Mouse (Mus musculus) layer of hippocampus, postnatal 36 days (tissue): Measurements from ENCODE around the gene Plcl1. TPM values are rescaled to one million over a fixed set of nuclear protein-coding genes. Genes with fewer than 3 reads are reported as not detected.
"Not testable (repeated sequence)": the region's sequence is repeated elsewhere in the genome, so short reads cannot be mapped to it uniquely, and the experiment has no call there.

Source experiments
- DNase-seq, 2 experiments: peaks; one replicate each; pipeline ENCODE4 v3.0.0; 2022
- total RNA-seq, 2 experiments: library from RNA; stranded (reverse); gene quantifications; 2 replicates each; pipeline ENCODE4 v1.2.3; 2021

Plcl1 gene
- total RNA-seq, 2 experiments from 2014 or later: 29.0 to 33.1 TPM

GRCm38 (mm10) chr1:55445043-55445688 is 39.4 kb downstream of the Plcl1 start:
- DNase-seq: no peak

GRCm38 (mm10) chr1:55445689-55446044 is 39.9 kb downstream of the Plcl1 start:
- DNase-seq: no peak

- DNase-seq: no peak
Measured at GRCm38 (mm10) chr1:55446273-55446672, 40.6 kb downstream of the Plcl1 start.

GRCm38 (mm10) chr1:55446876-55447275 is 41.2 kb downstream of the Plcl1 start:
- no peak for DNase-seq

- no peak for DNase-seq
Measured at GRCm38 (mm10) chr1:55447661-55448060, 41.9 kb downstream of the Plcl1 start.

- DNase-seq: no peak
Measured at GRCm38 (mm10) chr1:55448104-55448503, 42.4 kb downstream of the Plcl1 start.

GRCm38 (mm10) chr1:55449779-55450178 is 44.1 kb downstream of the Plcl1 start:
- no peak for DNase-seq

- peak; percentile 67 to 70 for DNase-seq
Measured at GRCm38 (mm10) chr1:55454119-55454518, 48.4 kb downstream of the Plcl1 start.

GRCm38 (mm10) chr1:55462301-55462700 is 56.6 kb downstream of the Plcl1 start:
- DNase-seq: no peak

GRCm38 (mm10) chr1:55473756-55474155 is 68.0 kb downstream of the Plcl1 start:
- DNase-seq: no peak

- no peak for DNase-seq
Measured at GRCm38 (mm10) chr1:55474976-55475375, 69.3 kb downstream of the Plcl1 start.

GRCm38 (mm10) chr1:55487371-55487770 is 81.7 kb downstream of the Plcl1 start:
- not testable (repeated sequence) for DNase-seq

- DNase-seq: no peak
Measured at GRCm38 (mm10) chr1:55488261-55488660, 82.5 kb downstream of the Plcl1 start.

- DNase-seq: peak; percentile 57 to 62
Measured at GRCm38 (mm10) chr1:55489355-55489754, 83.6 kb downstream of the Plcl1 start.

GRCm38 (mm10) chr1:55499872-55500271 is 94.2 kb downstream of the Plcl1 start:
- peak; percentile 45 to 52 for DNase-seq

- DNase-seq: no peak
Measured at GRCm38 (mm10) chr1:55500981-55501682, 95.4 kb downstream of the Plcl1 start.

GRCm38 (mm10) chr1:55505811-55506210 is 100.1 kb downstream of the Plcl1 start:
- no peak for DNase-seq

GRCm38 (mm10) chr1:55507061-55507460 is 101.3 kb downstream of the Plcl1 start:
- DNase-seq: no peak

- DNase-seq: no peak
Measured at GRCm38 (mm10) chr1:55509587-55509986, 103.9 kb downstream of the Plcl1 start.

- DNase-seq: no peak
Measured at GRCm38 (mm10) chr1:55512165-55512564, 106.4 kb downstream of the Plcl1 start.

GRCm38 (mm10) chr1:55512799-55513198 is 107.1 kb downstream of the Plcl1 start:
- DNase-seq: not testable (repeated sequence)

GRCm38 (mm10) chr1:55517182-55517581 is 111.5 kb downstream of the Plcl1 start:
- DNase-seq: no peak

- DNase-seq: no peak
Measured at GRCm38 (mm10) chr1:55523966-55524365, 118.2 kb downstream of the Plcl1 start.

GRCm38 (mm10) chr1:55525100-55525499 is 119.4 kb downstream of the Plcl1 start:
- no peak for DNase-seq
